Mouse (Mus musculus): ENCODE data around the gene Snx25.

DNA sequence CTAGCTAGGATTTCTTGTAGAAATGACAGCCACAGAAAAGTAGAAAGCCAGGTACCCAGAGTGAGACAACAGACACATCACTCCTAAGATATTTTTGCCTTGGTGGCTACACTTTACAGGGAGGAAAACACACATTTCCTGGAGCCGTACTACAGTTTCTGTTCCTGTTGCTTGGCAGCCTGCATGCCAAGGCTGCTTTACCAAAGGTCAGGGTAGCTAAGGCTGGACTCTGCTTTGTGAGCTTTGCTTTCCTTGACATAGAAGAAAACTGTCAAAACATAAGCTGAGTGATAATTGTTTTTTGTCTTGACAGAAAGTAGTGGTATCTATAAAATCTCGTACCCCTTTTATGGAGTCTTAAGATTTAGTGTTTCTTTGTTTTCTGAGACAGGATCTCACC lies 21.5 kb downstream of the Snx25 start:
- TF ChIP-seq POLR2A (IDR thresholded peaks at IDR 0.05; ENCODE audit: borderline replicate concordance, extremely low read depth, insufficient read depth, insufficient read length, poor library complexity, severe bottlenecking) (no peak), CTCF (IDR thresholded peaks at IDR 0.05; ENCODE audit: borderline replicate concordance, extremely low read depth, insufficient read depth, insufficient read length) (no peak)

All from brain, embryonic 14.5 days (tissue).